21 mouse cellular contexts compared by ENCODE assay signal in genomic region chr10:40098441-40098840, GRCm38 (mm10). TPM values are rescaled to one million over a fixed set of nuclear protein-coding genes. Genes with fewer than 3 reads are reported as not detected.
DNase-seq lines count a peak whose midpoint lies in the region; ATAC-seq and TF ChIP-seq lines count a peak whose summit lies in the region.
"Had no signal": no experiment of that assay in that cellular context is flagged by ENCODE, and none has a peak within 500 bp of the region (broad histone marks: within the 10 kb centered on the region; RNA-seq: fewer than 3 reads in every experiment).

No protein-coding gene starts in this region.

- H3K36me3 ChIP-seq in forebrain, embryonic 10.5 days (replicated peaks): no peaks in the 10 kb centered on the region
- H3K36me3 ChIP-seq: embryonic facial prominence, embryonic 12.5 days; forebrain, embryonic 12.5 days; heart, embryonic 15.5 days; hindbrain, embryonic 13.5 days; intestine, embryonic 15.5 days had no signal

- TF ChIP-seq CTCF in left cerebral cortex, adult 2 months (IDR thresholded peaks at IDR 0.05): no peak

- peaks cover 5% of the 10 kb centered on the region; the same call in 1 of the 2 replicates for H3K4me1 ChIP-seq in forebrain, embryonic 10.5 days
- H3K4me1 ChIP-seq: embryonic facial prominence, embryonic 12.5 days; forebrain, embryonic 12.5 days had no signal

- H3K4me3 ChIP-seq in left cerebral cortex, adult 2 months: no peak overlapping the region
- H3K4me3 ChIP-seq in forebrain, embryonic 10.5 days: no peak overlapping the region
- H3K4me3 ChIP-seq: embryonic facial prominence, embryonic 12.5 days; forebrain, embryonic 12.5 days; heart, adult 2 months; heart, embryonic 15.5 days; hindbrain, embryonic 13.5 days; intestine, embryonic 15.5 days had no signal

- DNase-seq in left cerebral cortex, adult 2 months (ENCODE audit: extremely low spot score in 1 of 2, low spot score in 2 of 2): no peak
- no peak for DNase-seq in left cerebral cortex, postnatal 36 days (ENCODE audit: low spot score in 2 of 2)
- DNase-seq in NIH3T3 (ENCODE audit: low read depth): peak; percentile 75
- no peak for DNase-seq in forebrain, embryonic 10.5 days (ENCODE audit: extremely low spot score, low spot score)
- DNase-seq in urinary bladder, postnatal 4 days (ENCODE audit: low spot score in 2 of 2): no peak
- DNase-seq in layer of hippocampus, postnatal 14 days (ENCODE audit: low spot score in 2 of 2): no peak
- DNase-seq: adrenal gland, postnatal 14 days; cerebellum, adult 11 months; cerebellum, adult 8-10 months; cerebellum, postnatal 14 days; forebrain, postnatal 0 days; heart, adult 2 months; heart, postnatal 14 days had no signal

- no peaks in the 10 kb centered on the region for H3K9me3 ChIP-seq in forebrain, embryonic 10.5 days
- H3K9me3 ChIP-seq: embryonic facial prominence, embryonic 12.5 days; forebrain, embryonic 12.5 days; G1E; heart, embryonic 15.5 days; hindbrain, embryonic 13.5 days; intestine, embryonic 15.5 days had no signal

- WGBS in forebrain, embryonic 10.5 days: 85% methylated on average over 1 of the region's 1 CpGs

- peak; percentile 47 for ATAC-seq in granulocyte monocyte progenitor cell, adult 5-6 weeks (replicated peaks; ENCODE audit: poor library complexity, severe bottlenecking)
- ATAC-seq: forebrain, postnatal 0 days; hindbrain, postnatal 0 days; intestine, embryonic 15.5 days had no signal

- peak overlapping the region; percentile 47; the same call in 1 of the 2 replicates for H3K27ac ChIP-seq in left cerebral cortex, adult 2 months
- H3K27ac ChIP-seq in forebrain, embryonic 10.5 days: no peak overlapping the region
- H3K27ac ChIP-seq: embryonic facial prominence, embryonic 12.5 days; forebrain, embryonic 12.5 days; heart, adult 2 months; heart, embryonic 15.5 days; hindbrain, embryonic 13.5 days; hindbrain, postnatal 0 days; intestine, embryonic 15.5 days had no signal

- no peaks in the 10 kb centered on the region for H3K27me3 ChIP-seq in forebrain, embryonic 10.5 days (ENCODE audit: poor library complexity, severe bottlenecking)
- H3K27me3 ChIP-seq: embryonic facial prominence, embryonic 12.5 days; forebrain, embryonic 12.5 days; heart, embryonic 15.5 days; hindbrain, embryonic 13.5 days; intestine, embryonic 15.5 days had no signal

- intact Hi-C loops in left cerebral cortex, adult 2 months (cut with DNase I): no loop called here
- intact Hi-C loops in left cerebral cortex, postnatal 36 days (cut with DNase I): no loop called here

RNA-seq across cellular contexts. Expression of gene Slc16a10, which starts 43.6 kb away (rescaled TPM):
- 1 to 10 TPM; 2.4 to 4.1 TPM for total RNA-seq in left cerebral cortex, adult 2 months (2021)
- 1 to 10 TPM; 2.6 to 3.1 TPM for total RNA-seq in left cerebral cortex, postnatal 36 days (2021)
- 30.2 and 37.9 TPM in 2 replicates for total RNA-seq in granulocyte monocyte progenitor cell, adult 5-6 weeks (2014; fragmentation: Nextera tagmentation)
- total RNA-seq in granulocyte monocyte progenitor cell, adult 5-6 weeks (2017): 21.4 and 29.6 TPM in 2 replicates
- polyA plus RNA-seq in forebrain, embryonic 10.5 days (2016; fragmentation: Nextera tagmentation; extraction: Ambion mirVana): 5.9 and 6.3 TPM in 2 replicates
- 1 to 10 TPM; 1.4 to 1.8 TPM for total RNA-seq in layer of hippocampus, postnatal 14 days (2021)

Comparison
In these comparisons a context has a peak if more than half of its experiments do, and no peak if none do; other contexts are left out.
1. RNA of gene Slc16a10, which starts 43.6 kb away (total RNA-seq): 21.4 to 37.9 TPM in granulocyte monocyte progenitor cell, adult 5-6 weeks; 2.4 to 4.1 TPM in left cerebral cortex, adult 2 months, 2.6 to 3.1 TPM in left cerebral cortex, postnatal 36 days and 1.4 to 1.8 TPM in layer of hippocampus, postnatal 14 days; every median in the first group is over 4 times any median in the second.